Mouse (Mus musculus): ENCODE results near the gene Hdac10. TPM values are rescaled to one million over a fixed set of nuclear protein-coding genes. Genes with fewer than 3 reads are reported as not detected.
A peak's percentile ranks its signal among the peaks of the same experiment; 100 is the strongest.

Hdac10 gene
- polyA plus RNA-seq, 1 experiment from 2014 or later = 10.7 TPM

DNA sequence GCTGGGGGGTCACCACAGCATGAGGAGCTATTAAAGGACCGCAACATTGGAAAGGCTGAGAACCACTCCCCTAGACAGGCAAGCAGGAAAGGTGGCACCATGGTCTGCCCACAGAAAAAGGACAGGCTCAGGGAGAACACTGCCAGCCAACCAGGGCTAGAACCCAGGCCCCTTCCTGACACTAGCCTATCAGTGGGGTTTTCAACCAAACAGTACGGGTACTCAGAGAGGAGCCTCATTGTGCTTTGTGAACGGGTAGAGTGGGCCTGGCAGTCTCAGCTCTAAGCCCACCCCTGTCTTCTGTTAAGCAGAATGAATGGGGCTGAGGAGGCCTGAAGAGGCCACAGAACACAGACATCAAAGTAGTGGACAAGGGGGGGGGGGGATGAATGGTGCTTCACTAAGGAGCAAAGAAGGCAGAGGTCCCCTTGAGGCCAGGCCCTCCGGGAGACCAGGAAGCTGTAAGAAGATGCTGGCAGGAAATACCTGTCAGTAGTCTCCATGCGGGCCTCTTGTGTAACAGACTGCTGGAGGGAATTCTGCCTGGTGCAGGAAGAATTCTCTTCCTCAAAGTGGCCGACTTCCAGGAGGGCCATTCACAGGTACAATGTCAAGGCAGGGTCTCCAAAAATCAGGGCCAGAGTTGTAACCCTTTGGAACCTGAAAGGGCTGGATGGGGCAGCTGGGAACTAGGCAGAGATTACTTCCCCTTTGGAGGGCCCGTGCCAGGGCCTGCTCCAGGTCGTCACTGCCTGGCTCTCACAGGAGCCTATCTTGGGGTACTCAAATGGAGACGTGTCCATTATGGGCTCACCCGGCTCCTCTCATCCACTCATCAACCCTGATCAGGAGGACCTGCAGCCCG lies 53.7 kb downstream of the Hdac10 start, which contains the start of gene Trabd:
Gene Trabd (plus strand): TSS at position 512 of the 865 bp plus-strand sequence.
- peak within 1 kb of the TSS; percentile 94 for H3K9ac ChIP-seq (ENCODE audit: low read length)
- no peaks in the 10 kb centered on the region for H3K27me3 ChIP-seq (ENCODE audit: control insufficient read depth, insufficient read depth, low read length)
- TF ChIP-seq CTCF (IDR thresholded peaks at IDR 0.05; ENCODE audit: low read depth) = no peak
- TF ChIP-seq EP300 (optimal IDR thresholded peaks at IDR 0.05) = no peak
- DNase-seq (ENCODE audit: low spot score) = no peak
- no peak for ATAC-seq (ENCODE audit: low FRiP score, low TSS enrichment)
- H3K9me3 ChIP-seq (ENCODE audit: control insufficient read depth, low read length) = no peaks in the 10 kb centered on the region
- peak within 1 kb of the TSS; percentile 94 for H3K27ac ChIP-seq (replicated peaks)
- 22% methylated on average over 11 of the region's 11 CpGs for WGBS
- H3K36me3 ChIP-seq (ENCODE audit: control insufficient read depth, insufficient read depth, low read length) = no peaks in the 10 kb centered on the region
- H3K4me1 ChIP-seq (replicated peaks; ENCODE audit: control insufficient read depth, insufficient read depth) = peaks cover 10% of the 10 kb centered on the region
- H3K4me2 ChIP-seq (replicated peaks; ENCODE audit: low read depth) = peak within 1 kb of the TSS; percentile 82
- H3K4me3 ChIP-seq (ENCODE audit: low read depth, low read length) = peak within 1 kb of the TSS; percentile 85

GRCm38 (mm10) chr15:89073993-89074603 lies 54.4 kb downstream of the Hdac10 start:
- H3K9ac ChIP-seq (ENCODE audit: low read length) = no peak overlapping the region
- no peaks in the 10 kb centered on the region for H3K36me3 ChIP-seq (ENCODE audit: control insufficient read depth, insufficient read depth, low read length)
- no peak for DNase-seq (ENCODE audit: low spot score)

More at GRCm38 (mm10) chr15:89073993-89074603, 54.4 kb downstream of the Hdac10 start:
- Histone ChIP-seq H3K9me3 (ENCODE audit: control insufficient read depth, low read length) (no peaks in the 10 kb centered on the region), H3K4me3 (ENCODE audit: low read depth, low read length) (no peak overlapping the region), H3K4me2 (replicated peaks; ENCODE audit: low read depth) (no peak overlapping the region), H3K27ac (replicated peaks) (no peak overlapping the region), H3K27me3 (ENCODE audit: control insufficient read depth, insufficient read depth, low read length) (no peaks in the 10 kb centered on the region), H3K4me1 (replicated peaks; ENCODE audit: control insufficient read depth, insufficient read depth) (peaks cover 10% of the 10 kb centered on the region)
- no peak for TF ChIP-seq EP300 (optimal IDR thresholded peaks at IDR 0.05)
- no peak for TF ChIP-seq CTCF (IDR thresholded peaks at IDR 0.05; ENCODE audit: low read depth)
- no peak for ATAC-seq (ENCODE audit: low FRiP score, low TSS enrichment)
- WGBS = 72% methylated on average over 10 of the region's 10 CpGs

Small RNA genes lying within 50 kb of the gene (microRNA-seq; reads per million reads assigned to microRNA genes)
- gene Mir7118 = 0.96 reads per million

Other genes starting within 250 kb of the Hdac10 start
- gene Ttll8, start 174.3 kb downstream of the Hdac10 start, polyA plus RNA-seq (2015; fragmentation: Nextera tagmentation; extraction: Ambion mirVana) = not detected in 2 replicates
- gene Mlc1, start 149.7 kb downstream of the Hdac10 start, polyA plus RNA-seq (2015; fragmentation: Nextera tagmentation; extraction: Ambion mirVana) = not detected in 2 replicates
- gene Mov10l1, start 145.8 kb downstream of the Hdac10 start, polyA plus RNA-seq (2015; fragmentation: Nextera tagmentation; extraction: Ambion mirVana) = not detected in 2 replicates
- gene Panx2, start 69.0 kb downstream of the Hdac10 start, polyA plus RNA-seq (2015; fragmentation: Nextera tagmentation; extraction: Ambion mirVana) = 0.16 and 0.79 TPM in 2 replicates
- gene Trabd, start 53.6 kb downstream of the Hdac10 start, polyA plus RNA-seq (2015; fragmentation: Nextera tagmentation; extraction: Ambion mirVana) = 55.9 and 57.8 TPM in 2 replicates
- gene Selenoo, start 39.6 kb downstream of the Hdac10 start, polyA plus RNA-seq (2015; fragmentation: Nextera tagmentation; extraction: Ambion mirVana) = 14.3 and 16.3 TPM in 2 replicates
- 4.0 and 5.2 TPM in 2 replicates for gene Tubgcp6, start 5.6 kb downstream of the Hdac10 start, polyA plus RNA-seq (2015; fragmentation: Nextera tagmentation; extraction: Ambion mirVana)
- gene Mapk12, start 12.0 kb upstream of the Hdac10 start, polyA plus RNA-seq (2015; fragmentation: Nextera tagmentation; extraction: Ambion mirVana) = 3.1 and 3.2 TPM in 2 replicates
- gene Mapk11, start 20.9 kb upstream of the Hdac10 start, polyA plus RNA-seq (2015; fragmentation: Nextera tagmentation; extraction: Ambion mirVana) = 1.8 and 2.1 TPM in 2 replicates
- 75.2 and 85.9 TPM in 2 replicates for gene Plxnb2, start 52.1 kb upstream of the Hdac10 start, polyA plus RNA-seq (2015; fragmentation: Nextera tagmentation; extraction: Ambion mirVana)
- gene Dennd6b, start 67.8 kb upstream of the Hdac10 start, polyA plus RNA-seq (2015; fragmentation: Nextera tagmentation; extraction: Ambion mirVana) = 4.1 and 5.3 TPM in 2 replicates
- gene Ppp6r2, start 82.9 kb upstream of the Hdac10 start, polyA plus RNA-seq (2015; fragmentation: Nextera tagmentation; extraction: Ambion mirVana) = 16.2 and 17.2 TPM in 2 replicates
- gene Sbf1, start 186.6 kb upstream of the Hdac10 start, polyA plus RNA-seq (2015; fragmentation: Nextera tagmentation; extraction: Ambion mirVana) = 27.6 and 31.9 TPM in 2 replicates
- gene Adm2, start 194.0 kb upstream of the Hdac10 start, polyA plus RNA-seq (2015; fragmentation: Nextera tagmentation; extraction: Ambion mirVana) = 0.44 and 0.47 TPM in 2 replicates
- gene Miox, start 205.7 kb upstream of the Hdac10 start, polyA plus RNA-seq (2015; fragmentation: Nextera tagmentation; extraction: Ambion mirVana) = 0.17 TPM in 1 of 2 replicates, not detected in the other
- gene Lmf2, start 227.0 kb upstream of the Hdac10 start, polyA plus RNA-seq (2015; fragmentation: Nextera tagmentation; extraction: Ambion mirVana) = 24.3 and 24.4 TPM in 2 replicates
- gene Ncaph2, start 227.0 kb upstream of the Hdac10 start, polyA plus RNA-seq (2015; fragmentation: Nextera tagmentation; extraction: Ambion mirVana) = 69.4 and 72.8 TPM in 2 replicates
- gene Sco2, start 245.1 kb upstream of the Hdac10 start, polyA plus RNA-seq (2015; fragmentation: Nextera tagmentation; extraction: Ambion mirVana) = 6.3 and 7.4 TPM in 2 replicates
- 1.4 and 1.6 TPM in 2 replicates for gene Tymp, start 248.3 kb upstream of the Hdac10 start, polyA plus RNA-seq (2015; fragmentation: Nextera tagmentation; extraction: Ambion mirVana)

Data from stomach, postnatal 0 days (tissue).